In genomic region chr15:96098821-96099220, GRCm38 (mm10) we compare ENCODE assay signal across 27 mouse cellular contexts.
DNase-seq lines count a peak whose midpoint lies in the region; ATAC-seq and TF ChIP-seq lines count a peak whose summit lies in the region.
"Had no signal": no experiment of that assay in that cellular context is flagged by ENCODE, and none has a peak within 500 bp of the region (broad histone marks: within the 10 kb centered on the region; RNA-seq: fewer than 3 reads in every experiment).

No protein-coding gene starts in this region.

- H3K4me2 ChIP-seq in heart, embryonic 11.5 days: no peak overlapping the region
- H3K4me2 ChIP-seq in hindbrain, postnatal 0 days (ENCODE audit: low read depth, low read length): no peak overlapping the region
- H3K4me2 ChIP-seq: embryonic facial prominence, embryonic 13.5 days; forebrain, embryonic 12.5 days; forebrain, embryonic 15.5 days; hindbrain, embryonic 14.5 days had no signal

- peak; percentile 10 for DNase-seq in gastrocnemius, postnatal 25 days
- no peak for DNase-seq in gastrocnemius, postnatal 14 days
- DNase-seq in heart, adult 8-10 months (ENCODE audit: low spot score): peak; percentile 14
- DNase-seq in ZHBTc4 (ENCODE audit: low read depth, low spot score): peak; percentile 64
- DNase-seq in hindbrain, postnatal 0 days (ENCODE audit: low spot score): no peak
- no peak for DNase-seq in left cerebral cortex, adult 8-10 months (ENCODE audit: low spot score in 2 of 2)
- DNase-seq: adrenal gland, adult 2 months; adrenal gland, postnatal 14 days; B cell, adult 2 months; cerebellum, adult 11-12 months; cerebellum, adult 8-10 months; cerebellum, postnatal 10 days; cerebellum, postnatal 36 days; embryo, embryonic 11 days; gastrocnemius, postnatal 10 days; heart, postnatal 4 days; kidney, adult 2 months had no signal

- 77% methylated on average over 5 of the region's 5 CpGs for WGBS in heart, embryonic 11.5 days (ENCODE audit: insufficient replicate concordance)
- WGBS in hindbrain, postnatal 0 days: 69% methylated on average over 5 of the region's 5 CpGs

- no peak overlapping the region for H3K27ac ChIP-seq in heart, embryonic 11.5 days (ENCODE audit: low read depth, low read length)
- no peak overlapping the region for H3K27ac ChIP-seq in hindbrain, postnatal 0 days
- H3K27ac ChIP-seq: embryonic facial prominence, embryonic 10.5 days; embryonic facial prominence, embryonic 13.5 days; forebrain, embryonic 12.5 days; forebrain, embryonic 15.5 days; heart, embryonic 10.5 days; hindbrain, embryonic 14.5 days had no signal

- H3K9ac ChIP-seq in heart, embryonic 11.5 days (ENCODE audit: low read depth, low read length): no peak overlapping the region
- no peak overlapping the region for H3K9ac ChIP-seq in hindbrain, postnatal 0 days (replicated peaks; ENCODE audit: low read length)
- H3K9ac ChIP-seq: embryonic facial prominence, embryonic 13.5 days; forebrain, embryonic 12.5 days; forebrain, embryonic 15.5 days; hindbrain, embryonic 14.5 days had no signal

- H3K27me3 ChIP-seq in heart, embryonic 11.5 days (ENCODE audit: control insufficient read depth, insufficient read depth, low read length): no peaks in the 10 kb centered on the region
- no peaks in the 10 kb centered on the region for H3K27me3 ChIP-seq in hindbrain, postnatal 0 days (ENCODE audit: insufficient read depth, low read length)
- H3K27me3 ChIP-seq: CH12.LX; embryonic facial prominence, embryonic 13.5 days; forebrain, embryonic 12.5 days; forebrain, embryonic 15.5 days had no signal

- H3K36me3 ChIP-seq in heart, embryonic 11.5 days (ENCODE audit: control insufficient read depth, insufficient read depth, low read length): no peaks in the 10 kb centered on the region
- H3K36me3 ChIP-seq in hindbrain, postnatal 0 days (ENCODE audit: insufficient read depth, low read length): no peaks in the 10 kb centered on the region
- H3K36me3 ChIP-seq: embryonic facial prominence, embryonic 10.5 days; embryonic facial prominence, embryonic 13.5 days; forebrain, embryonic 12.5 days; forebrain, embryonic 15.5 days; heart, embryonic 10.5 days had no signal

- no peak overlapping the region for H3K4me3 ChIP-seq in heart, embryonic 11.5 days (ENCODE audit: low read depth, low read length)
- H3K4me3 ChIP-seq in hindbrain, postnatal 0 days (ENCODE audit: low read length): no peak overlapping the region
- H3K4me3 ChIP-seq: embryonic facial prominence, embryonic 10.5 days; embryonic facial prominence, embryonic 13.5 days; erythroblast, embryonic 14.5 days; forebrain, embryonic 12.5 days; forebrain, embryonic 15.5 days; heart, embryonic 10.5 days had no signal

- H3K9me3 ChIP-seq in heart, embryonic 11.5 days (replicated peaks; ENCODE audit: control insufficient read depth, low read length): no peaks in the 10 kb centered on the region
- H3K9me3 ChIP-seq in hindbrain, postnatal 0 days (ENCODE audit: low read length): no peaks in the 10 kb centered on the region
- H3K9me3 ChIP-seq: embryonic facial prominence, embryonic 10.5 days; embryonic facial prominence, embryonic 13.5 days; forebrain, embryonic 12.5 days; forebrain, embryonic 15.5 days; heart, embryonic 10.5 days had no signal

- intact Hi-C loops in gastrocnemius, postnatal 14 days (cut with DNase I; ENCODE audit: low total_unique reads): no loop called here

- H3K4me1 ChIP-seq in heart, embryonic 11.5 days (ENCODE audit: control insufficient read depth, insufficient read depth, low read length): no peaks in the 10 kb centered on the region
- H3K4me1 ChIP-seq in hindbrain, postnatal 0 days (ENCODE audit: insufficient read depth, low read length): no peaks in the 10 kb centered on the region; the same call in 1 of the 2 replicates
- H3K4me1 ChIP-seq: embryonic facial prominence, embryonic 13.5 days; forebrain, embryonic 15.5 days; heart, embryonic 10.5 days had no signal

- TF ChIP-seq CTCF in hindbrain, postnatal 0 days (IDR thresholded peaks at IDR 0.05; ENCODE audit: low read depth): no peak

- ATAC-seq in heart, embryonic 11.5 days (replicated peaks; ENCODE audit: insufficient number of reproducible peaks, low FRiP score, low TSS enrichment): no peak
- no peak for ATAC-seq in hindbrain, postnatal 0 days
- ATAC-seq: forebrain, embryonic 15.5 days; intestine, postnatal 0 days had no signal

Comparison
In these comparisons a context has a peak if more than half of its experiments do, and no peak if none do; other contexts are left out.
1. DNase-seq: peak in gastrocnemius, postnatal 25 days (single experiment), heart, adult 8-10 months (single experiment) and ZHBTc4 (single experiment); none in gastrocnemius, postnatal 14 days (single experiment), hindbrain, postnatal 0 days (single experiment) and left cerebral cortex, adult 8-10 months (0 of 2).